Mouse (Mus musculus) heart, postnatal 0 days (tissue): Measurements from ENCODE around the gene Zfr.

Experiments
- CTCF ChIP-seq: IDR thresholded peaks from 2 replicates; pipeline ENCODE4 v1.5.1; 2016; ENCODE audit warnings: antibody characterized with exemption, control low read depth, low read depth
- EP300 ChIP-seq: IDR thresholded peaks from 2 replicates; pipeline ENCODE4 v1.6.1; 2016; ENCODE audit warnings: antibody characterized with exemption, low read depth

- TF ChIP-seq CTCF (no peak), EP300 (no peak)
Measured at GRCm38 (mm10) chr15:12206646-12207222, 89.1 kb downstream of the Zfr start.
